Mouse (Mus musculus) adrenal gland, adult 18-20 months (tissue): ENCODE measurements around the gene Gm10184. TPM values are rescaled to one million over a fixed set of nuclear protein-coding genes. Genes with fewer than 3 reads are reported as not detected.
"Not testable (repeated sequence)": the region's sequence is repeated elsewhere in the genome, so short reads cannot be mapped to it uniquely, and the experiment has no call there.

Source experiments
- DNase-seq, 2 experiments: peaks; one replicate each; pipeline ENCODE4 v3.0.0; 2021 to 2022; ENCODE audit warnings: low spot score in 2 of 2
- long read RNA-seq, 2 experiments: library from polyadenylated mRNA; stranded (forward); transcript quantifications; one replicate each; pipeline ENCODE4 v2.0.0; 2021
- total RNA-seq, 2 experiments: library from RNA; stranded (reverse); gene quantifications; 1 replicate in 1 of 2; 2 replicates in 1 of 2; pipeline ENCODE4 v1.2.3; 2021

Gm10184 gene
- 10 to 100 TPM; 10.1 to 13.8 TPM for total RNA-seq
- long read RNA-seq, experiment 1, result 0 reads
- long read RNA-seq, experiment 2, result 0 reads

- no peak for DNase-seq
Measured at GRCm38 (mm10) chr17:89910349-89910748, at the start of gene Gm10184. Gene Gm10184, minus strand, starts transcription at chr17:89910449.

- no peak for DNase-seq
Measured at GRCm38 (mm10) chr17:89933950-89934349, 23.7 kb upstream of the Gm10184 start.

- no peak for DNase-seq
Measured at GRCm38 (mm10) chr17:89907686-89908085, 2.6 kb downstream of the Gm10184 start.

- not testable (repeated sequence) for DNase-seq
Measured at GRCm38 (mm10) chr17:89904701-89905100, 5.5 kb downstream of the Gm10184 start.

GRCm38 (mm10) chr17:89902767-89903166 lies 7.5 kb downstream of the Gm10184 start:
- DNase-seq, result no peak

- DNase-seq, result no peak
Measured at GRCm38 (mm10) chr17:89900610-89901009, 9.6 kb downstream of the Gm10184 start.

GRCm38 (mm10) chr17:89899813-89900212 lies 10.4 kb downstream of the Gm10184 start:
- no peak for DNase-seq

- no peak for DNase-seq
Measured at GRCm38 (mm10) chr17:89864996-89865395, 45.3 kb downstream of the Gm10184 start.
